Mouse (Mus musculus): Measurements from ENCODE around the gene Xkrx. TPM values are rescaled to one million over a fixed set of nuclear protein-coding genes. Genes with fewer than 3 reads are reported as not detected.
"Not testable (repeated sequence)": the region's sequence is repeated elsewhere in the genome, so short reads cannot be mapped to it uniquely, and the experiment has no call there.

Gene Xkrx
- total RNA-seq (2021) = under 1 TPM; 0.35 to 0.96 TPM
- long read RNA-seq, experiment 1, partial matches to known transcripts = 0 of 1 reads
- long read RNA-seq, experiment 1, other reads (novel, unspliced or antisense) = 1 of 1 reads
- long read RNA-seq, experiment 2 = 0 reads

GRCm38 (mm10) chrX:134162043-134162720 lies at the start of gene Xkrx:
TSS of gene Xkrx (minus strand) at chrX:134162076.
- DNase-seq (ENCODE audit: low spot score in 2 of 2) = no peak

DNA sequence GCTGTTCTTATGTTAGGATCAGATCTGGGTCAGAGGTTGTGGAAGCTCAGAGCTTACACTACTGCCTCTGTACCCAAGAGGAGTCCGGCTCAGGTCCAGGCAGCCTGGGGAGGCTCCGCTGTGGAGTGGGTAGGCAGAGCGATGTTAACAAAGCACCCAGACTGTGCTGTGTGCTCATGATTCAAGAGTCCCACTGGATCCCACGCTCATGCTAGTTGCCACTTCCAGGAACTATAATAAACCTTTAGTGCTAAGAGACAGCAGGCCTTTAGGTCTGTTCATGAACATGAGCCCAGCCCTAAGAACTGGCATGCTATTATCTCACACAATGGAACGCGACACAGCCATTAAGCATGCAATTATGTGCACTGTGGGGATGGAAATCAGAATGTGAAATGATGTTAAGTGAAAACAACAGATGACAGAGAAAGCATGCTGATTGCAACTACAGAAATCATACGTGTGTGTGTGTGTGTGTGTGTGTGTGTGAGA lies 49.3 kb upstream of the Xkrx start:
- no peak for DNase-seq (ENCODE audit: low spot score in 2 of 2)

GRCm38 (mm10) chrX:134208491-134208890 lies 46.6 kb upstream of the Xkrx start:
- no peak for DNase-seq (ENCODE audit: low spot score in 2 of 2)

GRCm38 (mm10) chrX:134187201-134187600 lies 25.3 kb upstream of the Xkrx start, which contains the start of gene Arl13a:
TSS of gene Arl13a (plus strand) at chrX:134187501.
- DNase-seq (ENCODE audit: low spot score in 2 of 2) = not testable (repeated sequence)

DNA sequence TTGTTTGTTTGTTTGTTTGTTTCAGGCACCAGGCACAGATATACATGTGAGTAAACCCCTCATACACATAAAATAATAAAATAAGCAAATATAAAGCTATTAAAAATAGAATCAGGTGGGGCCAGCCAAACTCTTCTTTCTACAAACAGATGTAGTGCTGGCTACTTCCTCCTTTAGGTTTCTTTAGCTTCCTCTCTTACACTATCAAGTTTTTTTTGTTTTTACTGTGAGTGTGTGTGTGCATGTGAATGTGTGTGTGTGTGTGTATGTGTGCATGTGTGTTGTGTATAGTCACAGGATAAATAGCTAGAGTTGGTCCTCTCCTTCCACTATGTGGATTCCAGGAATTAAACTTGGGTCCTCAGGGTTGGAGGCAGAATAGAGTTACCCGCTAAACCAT lies 12.8 kb upstream of the Xkrx start:
- no peak for DNase-seq (ENCODE audit: low spot score in 2 of 2)

GRCm38 (mm10) chrX:134170584-134170983 lies 8.7 kb upstream of the Xkrx start:
- no peak for DNase-seq (ENCODE audit: low spot score in 2 of 2)

DNA sequence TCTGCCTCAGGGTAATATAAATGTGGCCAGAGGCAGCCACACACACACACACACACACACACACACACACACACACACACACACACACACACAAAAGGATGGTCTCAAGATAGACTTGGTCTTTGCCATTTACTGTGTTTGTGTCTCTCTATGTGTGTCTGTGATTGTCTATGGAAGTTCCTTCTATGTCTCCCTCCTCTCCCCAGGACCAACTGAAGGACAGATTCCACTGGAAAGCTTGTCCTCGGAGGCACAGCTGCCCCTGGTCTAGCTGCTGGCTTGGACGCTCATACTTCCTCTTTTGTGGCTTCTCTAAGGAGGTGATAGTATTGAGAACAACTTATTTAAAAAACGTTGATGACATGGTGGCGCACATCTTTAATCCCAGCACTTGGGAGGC lies 1.6 kb upstream of the Xkrx start:
- no peak for DNase-seq (ENCODE audit: low spot score in 2 of 2)

DNA sequence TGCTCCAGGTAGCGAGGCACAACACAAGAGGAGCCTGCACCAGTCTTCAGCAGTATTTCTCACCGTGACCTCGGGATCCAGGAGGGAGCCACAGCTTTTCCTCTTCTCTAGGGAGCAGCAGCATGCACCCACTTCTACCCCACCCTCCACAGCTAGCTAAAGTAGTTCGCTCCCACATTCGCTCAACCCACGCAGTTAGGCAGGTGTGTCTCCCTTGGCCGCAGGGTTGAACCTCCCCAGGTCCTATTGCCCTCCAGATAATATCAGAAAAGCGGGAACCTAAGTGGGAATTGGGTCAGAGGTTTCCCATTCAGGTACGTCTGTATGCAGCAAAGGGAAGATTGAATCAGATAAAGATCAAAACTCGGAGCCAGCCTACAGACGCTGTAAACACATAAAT lies 950 bp upstream of the Xkrx start:
- no peak for DNase-seq (ENCODE audit: low spot score in 2 of 2)

DNA sequence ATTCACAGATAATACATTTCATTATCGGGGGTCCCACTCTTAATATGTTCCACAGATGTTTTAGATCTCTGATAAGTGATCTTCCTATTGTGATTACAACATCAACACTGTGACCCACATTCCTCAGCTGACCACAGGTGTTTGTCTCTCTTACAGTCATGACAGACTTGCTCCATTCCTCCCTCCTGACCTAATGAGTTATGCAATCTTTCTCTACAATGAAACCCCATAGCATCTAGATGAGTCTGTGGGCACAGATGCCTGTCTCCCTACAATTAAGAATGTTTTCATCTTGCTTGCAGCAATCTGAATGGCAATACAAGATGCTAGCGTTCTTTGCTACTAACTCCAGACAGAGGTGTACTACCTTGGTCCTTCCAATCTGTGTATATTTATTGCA lies 1.4 kb downstream of the Xkrx start:
- DNase-seq (ENCODE audit: low spot score in 2 of 2) = no peak

- no peak for DNase-seq (ENCODE audit: low spot score in 2 of 2)
These were observed 3.7 kb downstream of the Xkrx start for GRCm38 (mm10) chrX:134158151-134158550.

DNA sequence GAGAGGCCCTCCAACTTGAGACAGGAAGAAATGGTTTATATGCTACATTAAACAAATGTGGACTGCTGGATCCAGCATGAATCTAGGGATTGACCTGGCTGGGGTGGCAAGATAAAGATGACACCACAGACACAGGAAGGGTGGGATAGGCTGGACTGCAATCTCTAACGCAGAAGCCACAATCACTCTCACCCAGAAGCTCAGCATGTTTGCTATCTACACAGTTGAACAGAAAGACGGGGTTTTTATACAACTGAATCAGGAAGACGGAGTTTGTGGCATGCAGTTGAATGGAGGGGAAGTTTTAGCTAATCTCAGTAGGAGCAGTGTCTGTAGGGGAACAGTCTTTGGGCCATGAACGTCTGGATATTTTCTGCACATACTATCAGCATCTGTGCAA lies 19.9 kb downstream of the Xkrx start:
- DNase-seq (ENCODE audit: low spot score in 2 of 2) = no peak

GRCm38 (mm10) chrX:134141551-134141950 lies 20.3 kb downstream of the Xkrx start:
- DNase-seq (ENCODE audit: low spot score in 2 of 2) = no peak

- no peak for DNase-seq (ENCODE audit: low spot score in 2 of 2)
These were observed 21.9 kb downstream of the Xkrx start for GRCm38 (mm10) chrX:134140024-134140423.

GRCm38 (mm10) chrX:134133821-134134220 lies 28.1 kb downstream of the Xkrx start:
- no peak for DNase-seq (ENCODE audit: low spot score in 2 of 2)

DNA sequence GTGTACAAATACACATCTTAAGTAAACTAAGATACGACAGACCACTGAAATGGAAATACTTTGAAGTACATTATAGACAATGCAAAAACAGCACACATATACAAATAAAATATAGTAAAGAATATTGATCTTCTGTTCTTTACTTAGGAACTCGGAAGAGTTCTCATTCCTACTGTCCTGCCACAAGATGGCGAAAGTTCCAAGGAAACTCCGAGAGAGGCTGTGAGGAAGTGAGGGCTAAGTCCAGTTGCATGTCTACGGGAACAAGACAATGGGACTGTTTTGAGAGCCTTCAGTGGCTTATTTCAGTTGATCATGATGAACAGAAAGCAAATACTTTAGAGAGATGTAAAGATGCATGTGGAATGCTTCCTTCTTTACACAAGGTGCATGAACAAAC lies 29.6 kb downstream of the Xkrx start:
- DNase-seq (ENCODE audit: low spot score in 2 of 2) = no peak

DNA sequence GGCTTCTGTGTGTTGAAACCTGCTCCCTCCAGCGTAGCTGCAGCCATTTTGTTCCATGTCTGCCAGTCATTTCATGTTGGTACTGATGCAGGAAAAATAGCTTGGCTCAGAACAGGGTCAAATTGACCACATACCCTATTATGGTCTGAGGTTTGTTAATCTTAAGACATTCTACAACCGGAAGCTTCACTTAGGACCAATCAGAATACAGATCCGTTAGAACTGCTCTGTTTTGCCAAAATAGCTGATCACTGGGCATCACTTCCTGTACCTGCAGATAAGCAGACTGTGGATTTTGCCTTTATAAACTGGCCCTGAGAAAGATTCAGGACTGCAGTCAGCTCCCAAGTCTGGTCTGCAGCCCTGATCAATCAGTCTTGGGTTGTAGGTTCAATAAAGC lies 33.3 kb downstream of the Xkrx start:
- DNase-seq (ENCODE audit: low spot score in 2 of 2) = no peak

DNA sequence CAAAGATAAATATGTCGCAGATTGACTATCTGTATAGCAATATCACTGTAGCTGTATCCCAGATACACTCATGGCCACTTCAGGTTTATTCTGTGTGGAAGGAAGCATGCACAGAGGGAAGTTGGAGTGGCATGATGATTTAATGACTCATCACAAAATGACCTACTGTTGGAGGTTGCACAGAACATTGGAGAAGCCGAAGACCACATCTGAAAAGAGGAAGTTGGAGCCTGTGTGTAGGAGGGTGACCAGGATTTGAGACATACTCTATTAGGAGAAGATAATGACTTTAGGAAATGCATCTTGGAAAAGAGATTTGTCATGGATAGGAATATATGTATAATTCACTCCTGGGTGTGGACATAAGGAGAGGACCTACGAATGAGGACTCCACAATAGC lies 45.5 kb downstream of the Xkrx start:
- DNase-seq (ENCODE audit: low spot score in 2 of 2) = no peak

- DNase-seq (ENCODE audit: low spot score in 2 of 2) = no peak
These were observed 50.1 kb downstream of the Xkrx start for GRCm38 (mm10) chrX:134111767-134112166.

DNA sequence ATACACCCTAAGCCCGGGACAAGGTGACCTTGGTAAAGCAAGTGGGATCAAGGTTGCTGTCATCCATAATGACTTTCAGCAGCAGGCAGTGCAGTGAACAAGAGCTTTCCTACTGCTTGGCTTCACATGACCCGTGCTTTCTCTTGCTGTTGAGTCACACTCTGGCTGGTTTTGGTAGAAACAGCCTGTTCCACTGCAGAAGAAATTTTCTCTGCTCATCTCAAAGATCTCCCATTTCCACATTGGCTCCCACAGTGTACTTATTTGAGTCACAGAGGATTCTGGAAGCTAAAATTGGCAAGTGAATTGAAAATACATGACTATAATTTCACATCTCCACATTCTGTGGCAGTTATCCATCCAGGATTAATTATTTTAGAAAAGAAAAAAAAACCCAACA lies 59.2 kb downstream of the Xkrx start:
- no peak for DNase-seq (ENCODE audit: low spot score in 2 of 2)
